Mouse (Mus musculus) neural tube, embryonic 14.5 days (tissue): ENCODE results near the gene Lrig1. TPM values are rescaled to one million over a fixed set of nuclear protein-coding genes. Genes with fewer than 3 reads are reported as not detected.

Experiments used
- ATAC-seq: fragments of 200-750 bp; cut with Nextera tagmentation; 2 replicates; pipeline ENCODE4 v1.8.0; 2017; ENCODE audit warnings: low read depth, mild to moderate bottlenecking, moderate TSS enrichment, moderate library complexity
- H3K27ac ChIP-seq: fragments of 300-500 bp; sonication (generic); 2 replicates; pipeline ENCODE4 v1.5.1; 2014; ENCODE audit warnings: low read depth, mild to moderate bottlenecking, control low read depth, low read length, moderate library complexity, mixed read lengths
- H3K27me3 ChIP-seq: fragments of 300-500 bp; sonication (generic); 2 replicates; pipeline ENCODE4 v1.6.1; 2014; ENCODE audit warnings: low read length; ENCODE audit not compliant: control insufficient read depth, insufficient read depth
- H3K36me3 ChIP-seq: fragments of 300-500 bp; sonication (generic); 2 replicates; pipeline ENCODE4 v1.6.1; 2014; ENCODE audit warnings: low read length, mixed read lengths; ENCODE audit not compliant: control insufficient read depth, insufficient read depth
- H3K4me1 ChIP-seq: fragments of 300-500 bp; sonication (generic); 2 replicates; pipeline ENCODE4 v1.6.1; 2014; ENCODE audit warnings: low read length; ENCODE audit not compliant: control insufficient read depth, insufficient read depth
- H3K4me2 ChIP-seq: fragments of 300-500 bp; sonication (generic); 2 replicates; pipeline ENCODE4 v1.6.1; 2014; ENCODE audit warnings: mild to moderate bottlenecking, low read depth, low read length, control low read depth
- H3K4me3 ChIP-seq: fragments of 300-500 bp; sonication (generic); 2 replicates; pipeline ENCODE4 v1.5.1; 2014; ENCODE audit warnings: low read depth, low read length, control low read depth, mixed read lengths
- H3K9ac ChIP-seq: fragments of 300-500 bp; sonication (generic); replicated peaks from 2 replicates; pipeline ENCODE4 v1.6.1; 2014; ENCODE audit warnings: low read depth, mild to moderate bottlenecking, control low read depth, low read length, mixed read lengths
- H3K9me3 ChIP-seq: fragments of 300-500 bp; sonication (generic); 2 replicates; pipeline ENCODE4 v1.6.1; 2016; ENCODE audit warnings: low read length; ENCODE audit not compliant: control insufficient read depth
- WGBS: fragments of 180-500 bp; shearing (Covaris S2); extraction: QIAGEN DNeasy Blood & Tissue Kit; methylation state at CpG from one replicate; pipeline ENCODE4 v1.1.7; 2014; 5-methylcytosine and 5-hydroxymethylcytosine counted together
- polyA plus RNA-seq: library from polyadenylated mRNA; unstranded; fragments of >200 nt; fragmentation: Nextera tagmentation; extraction: Ambion mirVana; gene quantifications from 2 replicates; pipeline ENCODE4 v1.2.1, GENCODE M21; 2014

Lrig1 gene
- polyA plus RNA-seq, 1 experiment from 2014 or later = 25.2 TPM

DNA sequence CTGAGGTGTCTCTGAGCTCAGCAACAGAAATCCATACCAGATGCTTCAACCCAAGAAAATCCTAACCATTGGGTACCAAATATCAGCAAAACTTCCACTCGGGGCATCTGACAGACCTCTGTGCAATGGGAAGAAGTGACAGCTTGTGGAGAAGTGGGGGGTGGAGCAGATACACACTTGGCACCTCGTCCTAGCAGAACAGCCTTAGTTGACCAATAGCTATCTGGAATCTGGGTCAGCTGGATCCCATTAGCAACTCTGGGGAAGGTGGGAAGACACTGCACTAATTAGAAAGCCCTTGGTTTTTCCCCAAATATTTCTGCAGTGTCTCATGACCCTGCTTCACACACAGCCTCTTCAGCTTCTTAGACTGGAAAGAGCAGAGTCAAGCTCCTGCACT, 73.2 kb downstream of the Lrig1 start:
- no peak for ATAC-seq
- no peak overlapping the region for H3K4me3 ChIP-seq
- H3K9ac ChIP-seq = no peak overlapping the region
- peaks cover 6% of the 10 kb centered on the region; the same call in 1 of the 2 replicates for H3K36me3 ChIP-seq
- 74% methylated on average over 2 of the region's 2 CpGs for WGBS
- no peak overlapping the region for H3K27ac ChIP-seq
- H3K27me3 ChIP-seq = no peaks in the 10 kb centered on the region
- no peak overlapping the region for H3K4me2 ChIP-seq
- no peaks in the 10 kb centered on the region for H3K9me3 ChIP-seq
- H3K4me1 ChIP-seq = peaks cover 7% of the 10 kb centered on the region; the same call in 1 of the 2 replicates

DNA sequence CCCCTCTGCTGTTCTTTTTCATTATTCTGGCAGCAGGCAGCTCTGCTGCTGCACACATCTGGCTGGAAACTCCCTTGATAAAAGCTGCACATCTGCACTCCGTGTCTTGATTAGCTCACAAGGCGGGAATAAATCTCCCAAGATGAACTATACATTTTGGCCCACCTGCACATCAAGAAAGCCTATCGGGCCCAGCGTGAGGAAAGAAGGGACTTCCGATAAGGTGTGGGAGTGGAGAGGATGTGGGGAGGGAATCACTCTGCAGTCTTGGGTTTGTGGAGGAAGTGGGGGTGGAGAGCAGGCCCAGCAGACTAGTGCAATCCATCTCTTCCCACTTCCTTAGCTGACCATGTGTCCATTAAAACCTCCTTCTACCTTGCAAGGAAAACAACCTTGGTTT, 74.1 kb downstream of the Lrig1 start:
- Histone ChIP-seq H3K4me2 (no peak overlapping the region), H3K9me3 (no peaks in the 10 kb centered on the region), H3K4me3 (no peak overlapping the region), H3K9ac (no peak overlapping the region), H3K27ac (no peak overlapping the region), H3K36me3 (peaks cover 10% of the 10 kb centered on the region; the same call in 1 of the 2 replicates), H3K27me3 (no peaks in the 10 kb centered on the region), H3K4me1 (peaks cover 7% of the 10 kb centered on the region; the same call in 1 of the 2 replicates)
- WGBS = 54% methylated on average over 5 of the region's 5 CpGs
- ATAC-seq = no peak

DNA sequence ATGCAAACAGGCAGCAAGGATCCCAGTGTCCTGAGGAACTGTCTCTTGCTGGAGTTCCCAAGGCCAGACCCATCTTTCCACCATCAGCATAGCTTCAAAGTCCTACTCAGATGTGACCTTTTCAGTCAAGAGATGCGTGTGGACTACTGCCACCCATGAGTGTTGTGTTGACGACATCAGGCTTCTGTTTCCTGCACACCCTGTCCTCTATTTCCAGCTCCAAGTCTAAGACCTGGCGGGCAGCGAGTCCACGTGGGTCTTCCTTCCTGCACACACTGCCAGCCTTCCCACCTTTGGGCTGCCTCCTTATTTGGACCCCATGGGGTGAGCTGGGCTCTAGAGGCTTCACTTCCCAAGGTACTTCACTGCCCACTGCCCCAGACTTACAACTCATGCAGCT, 75.4 kb downstream of the Lrig1 start:
- H3K27me3 ChIP-seq = no peaks in the 10 kb centered on the region
- peaks cover 13% of the 10 kb centered on the region; the same call in 1 of the 2 replicates for H3K36me3 ChIP-seq
- no peak overlapping the region for H3K27ac ChIP-seq
- WGBS = 95% methylated on average over 5 of the region's 5 CpGs
- H3K4me1 ChIP-seq = peaks cover 7% of the 10 kb centered on the region; the same call in 1 of the 2 replicates
- no peak overlapping the region for H3K4me3 ChIP-seq
- H3K4me2 ChIP-seq = no peak overlapping the region
- no peak for ATAC-seq
- no peaks in the 10 kb centered on the region for H3K9me3 ChIP-seq
- H3K9ac ChIP-seq = no peak overlapping the region

DNA sequence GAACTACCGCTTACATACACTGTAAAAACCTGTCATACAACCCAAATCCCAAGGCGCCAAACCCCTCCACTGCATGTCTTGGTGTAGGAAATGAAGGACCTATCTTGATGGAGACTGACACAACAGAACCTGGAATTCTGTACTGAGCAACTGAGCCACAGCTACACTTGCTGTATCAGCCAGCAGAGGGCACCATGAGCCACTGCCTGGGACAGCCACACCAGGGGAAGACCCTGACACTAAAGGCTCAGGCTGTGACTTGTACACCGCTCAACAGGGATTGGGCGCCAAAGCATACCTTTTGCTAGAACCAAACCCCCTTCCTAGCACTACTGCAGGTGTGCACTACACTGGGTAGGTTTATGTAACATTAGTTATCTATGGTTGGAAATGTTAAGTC, 77.0 kb downstream of the Lrig1 start:
- Histone ChIP-seq H3K4me2 (no peak overlapping the region), H3K36me3 (peaks cover 13% of the 10 kb centered on the region; the same call in 1 of the 2 replicates), H3K27ac (no peak overlapping the region), H3K27me3 (no peaks in the 10 kb centered on the region), H3K9ac (no peak overlapping the region), H3K9me3 (no peaks in the 10 kb centered on the region), H3K4me1 (peaks cover 4% of the 10 kb centered on the region; the same call in 1 of the 2 replicates), H3K4me3 (no peak overlapping the region)
- WGBS = 91% methylated on average over 4 of the region's 4 CpGs
- ATAC-seq = peak; percentile 67; the same call in 1 of the 2 replicates

DNA sequence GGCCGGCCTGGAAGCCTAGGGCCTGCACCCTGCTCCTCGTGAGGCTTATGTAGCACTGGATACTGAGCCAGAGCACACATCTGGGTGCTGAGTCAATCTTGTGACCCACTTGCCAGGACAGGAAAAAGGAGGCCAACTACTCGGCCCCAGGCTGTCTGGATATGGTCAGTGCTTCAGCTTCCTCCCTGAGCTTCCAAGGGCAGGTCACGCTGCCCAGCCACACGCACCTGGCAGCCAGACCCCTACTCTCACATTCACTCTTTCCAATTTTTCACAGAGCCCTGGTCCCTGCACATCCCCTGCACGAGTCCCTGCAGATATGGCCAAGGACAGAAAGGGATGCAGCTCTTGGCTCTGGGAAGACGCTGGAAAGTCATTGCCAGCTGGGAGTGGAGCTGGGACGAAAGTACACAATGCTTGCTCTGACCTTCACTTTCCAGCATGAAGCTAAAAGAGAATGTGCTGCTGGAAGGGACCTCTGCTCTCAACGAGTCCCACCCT, 79.1 kb downstream of the Lrig1 start:
- no peak for ATAC-seq
- Histone ChIP-seq H3K4me2 (no peak overlapping the region), H3K9ac (no peak overlapping the region), H3K27ac (no peak overlapping the region), H3K36me3 (peaks cover 13% of the 10 kb centered on the region; the same call in 1 of the 2 replicates), H3K4me3 (no peak overlapping the region), H3K27me3 (no peaks in the 10 kb centered on the region), H3K9me3 (no peaks in the 10 kb centered on the region), H3K4me1 (no peaks in the 10 kb centered on the region)
- WGBS = 85% methylated on average over 9 of the region's 9 CpGs

DNA sequence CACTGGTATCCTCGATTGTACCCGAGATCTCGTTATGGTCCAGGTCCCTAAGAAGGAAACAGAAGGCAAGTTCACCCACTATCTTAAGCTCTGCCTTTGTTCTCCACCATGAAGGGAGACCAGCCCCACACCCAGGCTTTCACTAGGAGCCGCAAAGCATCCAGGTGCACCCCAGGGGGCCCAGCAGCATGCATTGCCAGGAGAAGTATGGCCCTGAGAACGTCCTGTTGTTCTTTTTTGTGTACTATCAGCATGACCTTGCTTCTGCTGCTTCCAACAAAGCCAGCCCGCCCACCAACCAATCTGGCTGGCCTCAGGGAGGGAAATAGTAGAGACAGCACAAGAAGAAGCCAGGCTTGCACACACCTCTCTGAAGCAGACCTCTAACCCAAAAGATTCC, 79.7 kb downstream of the Lrig1 start:
- H3K4me1 ChIP-seq = no peaks in the 10 kb centered on the region
- peaks cover 13% of the 10 kb centered on the region; the same call in 1 of the 2 replicates for H3K36me3 ChIP-seq
- no peak overlapping the region for H3K4me3 ChIP-seq
- no peak overlapping the region for H3K4me2 ChIP-seq
- H3K9ac ChIP-seq = no peak overlapping the region
- H3K9me3 ChIP-seq = no peaks in the 10 kb centered on the region
- no peak for ATAC-seq
- no peak overlapping the region for H3K27ac ChIP-seq
- 73% methylated on average over 6 of the region's 6 CpGs for WGBS
- no peaks in the 10 kb centered on the region for H3K27me3 ChIP-seq

DNA sequence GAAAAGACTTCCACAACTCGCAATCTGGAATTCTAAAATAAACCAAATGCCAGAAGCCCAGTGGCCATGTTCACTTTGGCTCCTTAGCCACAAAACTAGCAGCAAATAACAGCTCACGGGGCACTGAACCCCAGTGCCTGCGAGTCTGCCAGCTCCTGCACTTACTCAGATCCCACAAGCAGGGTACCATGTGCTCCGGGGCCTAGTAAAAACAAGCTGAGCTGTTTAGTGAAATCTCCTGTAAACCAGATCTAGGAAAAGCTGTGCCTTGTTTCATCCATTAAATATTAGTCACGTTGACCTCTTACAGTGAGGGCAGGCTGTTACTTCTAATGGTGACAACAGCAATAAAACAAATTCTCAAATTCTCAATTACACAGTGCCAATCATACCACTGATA, 81.3 kb downstream of the Lrig1 start:
- Histone ChIP-seq H3K9me3 (no peaks in the 10 kb centered on the region), H3K36me3 (peaks cover 13% of the 10 kb centered on the region; the same call in 1 of the 2 replicates), H3K4me1 (no peaks in the 10 kb centered on the region), H3K9ac (no peak overlapping the region), H3K27ac (no peak overlapping the region), H3K27me3 (no peaks in the 10 kb centered on the region), H3K4me3 (no peak overlapping the region), H3K4me2 (no peak overlapping the region)
- ATAC-seq = no peak
- 80% methylated on average over 5 of the region's 5 CpGs for WGBS

DNA sequence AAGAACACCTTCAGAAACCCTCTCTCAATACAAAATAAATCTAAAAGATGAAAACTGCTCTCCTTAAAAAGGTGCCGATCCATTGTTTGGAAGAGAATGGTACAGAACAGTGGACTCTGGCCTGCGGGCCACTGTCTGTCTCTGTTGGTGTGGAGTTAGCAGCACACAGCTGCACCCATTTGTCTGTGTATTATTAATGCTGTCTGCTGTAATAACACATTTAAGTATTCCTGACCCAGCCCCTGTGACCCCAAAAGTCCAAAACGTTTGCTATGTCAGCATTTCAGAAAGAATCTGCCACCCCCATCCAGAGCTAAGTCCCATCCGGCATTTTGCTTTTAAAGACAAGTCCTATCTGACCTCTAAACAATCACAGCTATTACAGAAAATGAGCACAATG, 84.0 kb downstream of the Lrig1 start:
- H3K4me1 ChIP-seq = no peaks in the 10 kb centered on the region
- WGBS = 82% methylated on average over 4 of the region's 4 CpGs
- H3K4me3 ChIP-seq = no peak overlapping the region
- H3K27ac ChIP-seq = no peak overlapping the region
- peaks cover 12% of the 10 kb centered on the region; the same call in 1 of the 2 replicates for H3K36me3 ChIP-seq
- H3K27me3 ChIP-seq = no peaks in the 10 kb centered on the region
- H3K9ac ChIP-seq = no peak overlapping the region
- H3K4me2 ChIP-seq = no peak overlapping the region
- H3K9me3 ChIP-seq = no peaks in the 10 kb centered on the region
- ATAC-seq = no peak

DNA sequence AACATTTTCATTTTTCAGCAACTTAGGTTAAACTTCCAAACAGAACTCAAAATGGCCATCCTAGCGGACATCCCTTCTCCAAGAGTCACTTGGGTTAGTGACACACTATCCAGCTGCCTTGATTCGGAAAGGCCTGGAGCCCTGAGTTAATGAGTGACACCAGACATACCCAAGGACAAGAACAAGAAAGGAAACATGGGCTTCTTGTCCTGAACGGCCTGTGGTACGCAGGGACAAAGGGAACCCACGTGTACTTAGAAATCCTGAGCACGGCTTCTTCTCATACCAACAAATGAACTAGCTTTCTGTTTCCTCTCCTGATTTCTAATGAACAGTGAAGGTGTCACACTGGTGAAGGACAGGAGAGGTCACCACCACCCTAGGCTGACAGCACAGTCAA, 85.6 kb downstream of the Lrig1 start:
- no peak overlapping the region for H3K9ac ChIP-seq
- H3K36me3 ChIP-seq = peaks cover 9% of the 10 kb centered on the region; the same call in 1 of the 2 replicates
- no peak overlapping the region for H3K4me2 ChIP-seq
- H3K9me3 ChIP-seq = no peaks in the 10 kb centered on the region
- H3K27me3 ChIP-seq = no peaks in the 10 kb centered on the region
- H3K4me1 ChIP-seq = no peaks in the 10 kb centered on the region
- no peak overlapping the region for H3K27ac ChIP-seq
- no peak for ATAC-seq
- H3K4me3 ChIP-seq = no peak overlapping the region
- 94% methylated on average over 6 of the region's 6 CpGs for WGBS
